Mouse (Mus musculus) bone marrow macrophage, adult 2 months (primary cell): ENCODE measurements around the gene Ifit1.
"Not testable (repeated sequence)": the region's sequence is repeated elsewhere in the genome, so short reads cannot be mapped to it uniquely, and the experiment has no call there.

Experiments used
- CTCF ChIP-seq: IDR thresholded peaks from 2 replicates; pipeline ENCODE4 v1.5.1; 2012; ENCODE audit warnings: low read depth, mild to moderate bottlenecking, low read length, moderate library complexity
- POLR2A ChIP-seq: IDR thresholded peaks from 2 replicates; pipeline ENCODE4 v1.6.1; 2012; ENCODE audit warnings: mild to moderate bottlenecking, low read depth, low read length, borderline replicate concordance

- not testable (repeated sequence) for TF ChIP-seq POLR2A, CTCF
Observed at GRCm38 (mm10) chr19:34610118-34610517, 30.6 kb upstream of the Ifit1 start.
